Mouse (Mus musculus) mouse embryonic stem cell (cell line): ENCODE data around the gene Mx1.

Source experiments
- in situ Hi-C, 2 experiments: fragments of 300-500 bp; cut with MboI; formaldehyde crosslinking; loops; 1 replicate in 1 of 2; 3 replicates in 1 of 2; pipeline ENCODE4 v1.14.3; 2019 to 2020; ENCODE audit warnings: low sequenced_read_pairs in 2 of 2, low pct_unique_long_range_greater_than_20kb in 1 of 2, mixed read lengths in 1 of 2; ENCODE audit not compliant: unreplicated experiment in 1 of 2

The Mx1 gene

DNA sequence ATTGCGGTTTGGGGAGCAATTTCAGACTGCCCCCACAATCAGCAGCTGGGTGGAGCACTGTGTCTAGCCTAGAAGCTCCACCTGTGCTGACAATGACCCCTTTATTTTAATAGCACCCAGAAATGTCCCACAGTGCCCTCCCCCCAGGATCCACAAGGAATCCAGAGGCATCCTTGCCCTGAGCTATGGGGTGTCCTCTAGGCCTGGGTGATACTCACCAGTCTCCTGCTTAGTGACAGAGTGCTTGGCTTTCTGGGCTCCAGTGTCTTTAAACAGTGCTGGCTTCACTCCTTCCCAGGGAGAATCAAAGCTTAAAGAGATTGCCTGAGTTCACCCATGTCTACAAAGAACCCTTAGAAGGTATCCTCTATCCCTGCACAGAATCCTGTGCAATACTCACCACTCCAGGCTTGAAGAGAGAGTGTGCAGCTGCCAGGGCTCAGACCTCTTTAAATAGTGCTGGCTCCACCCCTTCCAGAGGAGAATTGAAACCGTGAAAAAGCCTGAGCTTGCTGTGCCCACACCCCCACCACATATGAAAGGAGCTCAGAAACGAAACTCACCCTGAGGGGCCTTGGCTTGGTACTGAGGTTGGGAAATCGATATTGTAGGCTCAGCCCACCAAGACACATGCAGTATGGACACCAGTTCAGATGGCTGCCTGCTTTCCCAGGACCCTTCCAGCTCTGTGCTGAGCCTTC is at the start of gene Mx1:
Gene Mx1 (minus strand): TSS at position 427 of the 701 bp plus-strand sequence.
- in situ Hi-C loops: no loop called here

DNA sequence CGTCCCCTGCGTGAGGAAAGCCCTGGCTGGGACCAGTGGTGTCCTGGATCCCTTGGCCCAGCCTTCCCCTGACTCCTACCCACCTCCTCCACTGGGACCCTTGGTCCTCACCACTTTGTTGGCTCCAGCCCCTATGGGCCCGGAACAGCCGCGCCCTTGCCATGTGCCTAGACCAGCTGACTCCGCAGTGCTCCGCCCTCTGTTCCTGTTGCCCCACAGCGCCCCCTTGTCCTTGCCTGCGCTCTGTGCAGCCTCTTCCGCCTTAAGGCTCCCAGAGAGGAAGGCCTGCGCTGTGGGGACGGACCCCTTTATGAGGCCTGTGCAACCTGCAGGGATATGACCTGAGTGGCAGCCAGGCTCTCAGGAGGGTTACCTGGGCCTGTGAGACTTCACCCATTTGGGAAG is 49.6 kb upstream of the Mx1 start:
- in situ Hi-C loops: loop anchor here in 1 of 2 experiments (10.0 kb wide), 1 partner anchor 198 kb away; no protein-coding TSS in a partner anchor

DNA sequence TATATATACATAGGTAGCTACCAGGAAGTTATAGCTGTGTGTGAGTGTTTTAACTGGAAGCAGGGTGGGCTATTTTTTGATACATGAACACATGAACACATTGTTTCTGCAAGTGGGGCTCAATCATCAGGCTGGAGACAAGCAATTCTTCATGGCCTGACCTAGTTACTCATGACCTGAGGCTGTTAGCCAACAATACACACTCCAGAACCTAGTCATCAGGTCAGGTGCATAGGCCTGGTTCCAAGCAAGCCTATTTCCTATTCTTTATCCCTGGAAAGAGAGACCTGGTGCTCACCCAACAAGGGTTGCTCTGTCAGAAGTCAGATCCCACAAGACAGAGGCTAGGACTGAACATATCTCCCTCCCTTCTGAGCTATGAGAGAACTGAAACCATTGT is 48.8 kb upstream of the Mx1 start:
- in situ Hi-C loops: loop anchor here in 1 of 2 experiments (10.0 kb wide), 1 partner anchor 197 kb away; no protein-coding TSS in a partner anchor

DNA sequence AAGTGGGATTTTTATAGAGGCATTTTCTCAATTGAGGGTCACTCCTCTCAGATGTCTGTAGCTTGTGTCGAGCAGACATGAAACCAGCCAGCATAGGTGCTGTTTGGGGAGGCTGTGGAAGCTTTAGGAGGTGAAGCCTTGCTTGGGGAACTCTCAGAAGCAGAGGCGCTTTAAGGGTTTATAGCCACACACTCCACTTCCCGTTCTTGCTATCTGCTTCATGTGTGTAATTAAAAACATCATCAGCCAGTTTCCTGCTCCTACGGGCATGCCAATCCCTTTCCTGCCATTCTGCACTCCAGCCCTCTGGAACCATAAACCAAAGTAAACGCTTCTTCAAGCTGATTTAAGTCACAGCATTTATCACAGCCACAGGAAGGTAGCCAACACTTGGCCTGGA is 48.1 kb upstream of the Mx1 start:
- in situ Hi-C loops: loop anchor here in 1 of 2 experiments (10.0 kb wide), 1 partner anchor 196 kb away; no protein-coding TSS in a partner anchor

DNA sequence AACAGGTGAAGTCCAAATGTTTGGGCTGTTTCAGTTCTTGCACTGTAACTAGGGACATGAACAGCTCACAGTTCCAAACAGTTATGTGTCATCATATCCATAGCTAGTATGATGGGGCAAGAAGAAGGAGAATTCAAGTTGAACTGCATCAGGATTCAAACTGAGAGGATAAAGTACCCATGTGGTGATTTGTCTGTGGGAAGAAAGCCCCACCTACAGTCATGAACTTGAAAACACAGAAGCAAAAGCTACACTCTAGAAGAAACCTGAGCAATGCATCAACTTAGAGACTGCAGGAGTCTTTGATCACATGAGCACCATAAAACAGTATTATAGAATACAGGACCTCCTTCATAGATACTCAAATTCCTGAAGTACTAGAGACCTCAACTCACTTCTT is 45.1 kb upstream of the Mx1 start:
- in situ Hi-C loops: no loop called here

DNA sequence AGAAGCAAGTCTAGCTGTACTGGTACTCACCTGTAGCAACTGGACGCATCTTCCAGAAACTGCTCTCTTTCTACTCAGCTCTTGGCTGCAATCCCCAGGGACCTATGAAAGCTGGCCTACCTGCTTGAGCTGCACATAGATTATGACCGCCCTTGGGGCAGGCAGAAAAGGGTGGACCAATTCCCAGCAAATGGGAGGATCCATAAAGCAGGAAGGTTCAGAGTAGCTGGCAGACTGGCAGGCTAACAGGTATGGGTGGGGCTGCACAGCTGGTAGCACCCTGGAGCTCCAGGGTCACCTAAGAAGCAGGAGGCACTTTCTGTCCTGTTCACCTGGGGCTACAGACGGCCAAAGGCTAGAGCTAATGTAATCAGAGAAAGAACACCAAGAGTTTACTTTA is 42.1 kb upstream of the Mx1 start:
- in situ Hi-C loops: no loop called here

DNA sequence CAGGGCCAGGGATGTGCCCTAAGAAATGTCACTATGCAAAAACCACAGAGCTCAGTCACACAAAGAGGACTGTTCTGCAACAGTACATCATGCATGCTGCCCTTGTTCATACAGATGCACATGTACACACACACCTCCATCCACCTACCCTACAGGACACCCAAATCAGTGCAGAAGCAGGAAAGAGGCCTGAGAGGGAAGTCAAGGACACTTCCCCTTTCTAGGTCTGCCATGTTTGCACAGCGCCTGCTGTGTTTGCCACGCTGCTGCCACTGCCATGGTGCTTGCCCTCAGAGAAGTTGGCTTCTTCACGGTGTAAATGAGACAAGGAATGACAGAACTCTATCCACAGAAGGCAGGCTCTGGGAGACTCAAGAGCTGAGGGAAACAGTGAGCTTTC is 41.1 kb upstream of the Mx1 start:
- in situ Hi-C loops: no loop called here

DNA sequence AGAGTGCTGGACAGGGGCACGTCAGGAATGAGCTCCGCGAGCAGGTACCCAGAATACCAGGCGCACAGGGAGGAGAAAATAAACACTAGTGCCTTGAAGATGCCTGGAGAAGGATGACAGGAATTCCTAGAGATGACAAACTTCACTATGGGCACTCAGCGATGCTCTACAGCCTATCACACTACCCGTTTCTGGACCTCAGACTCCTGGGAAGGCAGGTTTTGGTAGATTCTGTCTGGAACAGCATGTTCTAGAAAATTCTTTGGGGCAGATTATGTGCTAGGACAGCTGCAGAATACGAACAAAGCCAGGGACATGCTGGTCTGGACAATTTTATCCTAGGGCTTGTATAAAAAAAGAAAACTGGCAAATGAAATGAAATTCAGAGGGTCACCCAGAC is 38.2 kb upstream of the Mx1 start:
- in situ Hi-C loops: no loop called here

DNA sequence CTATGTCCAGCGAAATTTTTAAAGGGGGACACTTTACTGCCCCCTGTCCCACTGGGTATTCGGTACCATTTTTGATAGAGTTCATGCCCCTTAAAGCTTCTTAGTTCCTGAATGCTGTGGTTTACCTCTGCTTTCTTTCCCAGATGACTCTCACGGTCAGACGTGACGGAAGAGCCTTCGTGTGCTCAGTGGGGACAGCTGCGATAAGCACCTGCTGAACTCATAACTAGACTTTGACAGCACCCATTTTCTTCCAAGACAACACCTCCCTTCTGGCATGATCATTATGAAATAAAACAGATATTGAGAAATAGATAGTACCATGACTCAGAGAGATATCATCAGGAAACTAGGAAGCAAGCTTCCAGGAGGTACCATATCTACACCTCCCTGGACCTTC is 36.7 kb upstream of the Mx1 start:
- in situ Hi-C loops: no loop called here

DNA sequence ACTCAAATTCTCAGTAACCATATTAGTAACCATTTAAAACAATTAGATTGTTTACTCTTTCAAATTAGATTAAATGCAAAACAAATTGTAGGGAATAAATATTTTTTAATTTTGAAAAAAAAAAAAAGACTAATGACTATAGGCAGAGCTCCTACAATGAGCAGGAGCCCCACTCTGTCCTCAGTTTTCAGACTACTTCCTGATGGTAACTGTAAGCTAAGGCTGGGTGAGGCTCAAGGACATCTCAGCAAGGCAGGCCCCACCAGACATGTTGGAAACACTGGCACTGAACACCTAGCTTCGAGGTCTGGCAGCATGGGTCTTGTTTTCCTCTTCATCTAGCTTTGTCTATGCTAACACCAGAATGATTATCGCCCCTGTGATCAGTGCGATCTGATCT is 35.4 kb upstream of the Mx1 start:
- in situ Hi-C loops: no loop called here

DNA sequence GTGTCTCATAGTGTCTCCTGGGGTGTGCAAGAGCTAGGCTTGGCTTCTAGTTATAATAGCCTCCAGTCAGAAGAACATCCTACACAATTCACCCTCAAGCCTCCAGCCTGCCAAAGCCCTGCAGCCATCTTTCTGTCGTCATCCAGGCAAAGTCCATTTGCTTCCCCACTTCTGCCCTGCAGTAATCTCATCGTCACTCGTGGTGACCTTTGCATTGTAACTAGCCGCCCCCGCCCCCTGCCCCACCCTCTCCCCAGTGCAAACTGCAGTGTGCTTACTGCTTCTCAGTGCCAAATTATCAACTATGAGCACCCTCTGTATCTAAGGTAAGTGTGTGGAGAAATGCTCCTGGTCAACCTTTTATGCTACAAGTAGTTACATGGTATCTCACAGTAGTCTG is 35.0 kb upstream of the Mx1 start:
- in situ Hi-C loops: no loop called here

DNA sequence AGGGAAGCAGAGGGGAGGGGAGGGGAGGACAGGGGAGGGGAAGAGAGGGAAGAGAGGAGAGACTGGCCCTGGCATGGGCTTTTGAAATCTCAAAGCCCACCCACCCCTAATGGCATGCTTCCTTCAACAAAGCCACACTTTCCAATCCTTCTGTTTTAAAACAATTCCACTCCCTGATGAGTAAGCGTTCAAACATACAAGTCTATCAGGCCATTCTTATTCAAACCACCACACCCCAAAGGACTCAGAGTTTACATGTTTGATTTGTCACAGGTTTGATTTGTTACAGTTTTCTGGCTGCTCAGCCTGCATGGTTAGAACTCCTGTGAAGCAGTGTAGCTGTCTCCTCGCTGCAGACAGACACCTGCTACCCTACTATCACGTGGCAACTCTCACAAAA is 33.3 kb upstream of the Mx1 start:
- in situ Hi-C loops: no loop called here

DNA sequence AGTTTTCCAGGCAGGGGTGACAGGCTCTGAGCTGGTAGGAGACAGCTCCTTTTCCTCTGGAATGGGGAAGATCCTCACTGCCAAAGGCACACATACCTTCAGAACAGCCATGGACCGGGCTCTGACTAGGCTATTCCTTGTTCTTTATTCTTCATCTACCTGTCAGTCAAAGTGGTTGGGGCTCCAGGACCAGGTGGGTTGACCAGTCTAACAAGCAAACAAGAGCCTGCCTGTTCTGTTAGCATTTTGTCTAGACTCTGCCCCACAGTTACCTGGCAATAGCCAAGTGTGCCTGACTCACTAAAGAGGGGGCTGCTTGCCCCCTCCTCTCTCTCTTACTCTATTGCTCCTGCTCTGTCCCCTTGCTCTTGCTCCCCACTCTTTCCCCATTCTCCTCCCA is 29.7 kb upstream of the Mx1 start:
- in situ Hi-C loops: no loop called here

DNA sequence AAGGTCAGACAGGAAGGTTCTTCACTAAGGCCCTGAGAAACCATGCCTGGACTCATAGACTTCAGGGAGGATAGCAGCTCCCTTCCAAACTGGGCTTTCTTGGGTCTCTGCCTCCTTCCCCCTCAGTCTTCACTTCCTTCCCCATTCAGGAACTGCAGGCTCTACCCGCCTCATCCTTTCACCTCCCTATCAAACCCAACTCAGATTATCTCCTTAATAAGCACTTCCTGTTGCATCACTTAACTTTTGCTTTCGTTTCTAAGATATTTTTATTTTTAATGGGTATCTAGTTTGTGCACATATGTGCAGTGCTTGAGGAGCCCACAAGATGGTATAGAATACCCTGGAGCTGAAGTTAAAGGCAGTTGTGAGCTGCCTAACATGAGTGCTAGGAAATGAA is 15.9 kb upstream of the Mx1 start:
- in situ Hi-C loops: no loop called here

DNA sequence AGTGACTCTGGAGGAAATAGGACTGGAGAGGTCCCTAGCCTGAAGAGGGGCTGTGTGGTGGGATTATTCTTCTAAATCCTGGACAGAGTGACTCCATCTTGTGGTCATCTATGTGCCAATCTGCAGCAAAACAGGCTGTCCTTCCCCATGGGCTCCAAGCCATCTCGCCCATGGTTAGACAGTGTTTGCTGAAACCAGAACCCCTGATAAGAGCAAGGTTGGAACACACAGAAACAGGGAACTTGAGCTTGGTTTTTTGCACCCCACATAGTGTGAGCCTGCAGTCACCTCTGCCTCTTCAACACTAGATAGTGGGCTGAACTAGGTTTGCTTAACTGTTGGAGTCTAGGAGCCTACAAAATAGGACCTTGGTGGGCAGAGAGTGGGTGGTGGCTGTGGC is 13.8 kb upstream of the Mx1 start:
- in situ Hi-C loops: no loop called here

DNA sequence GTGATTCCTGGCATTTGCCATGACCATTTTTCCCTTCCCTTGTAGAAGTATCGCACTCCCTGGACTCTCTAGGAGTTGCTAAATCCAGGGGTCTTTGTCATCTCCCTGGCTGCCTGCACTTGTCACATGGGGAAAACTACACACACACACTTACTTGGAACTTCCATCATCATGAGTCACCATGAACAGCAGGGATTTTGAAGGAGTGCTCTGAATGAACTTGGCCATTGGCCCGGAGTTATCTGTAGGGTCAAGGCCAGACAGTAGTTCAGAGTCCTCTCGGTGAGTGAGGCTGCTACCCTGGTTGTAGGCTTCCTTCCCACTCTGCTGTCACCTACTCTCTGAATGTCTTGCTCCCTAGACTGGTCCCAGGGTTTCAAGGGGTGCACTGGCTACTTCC is 12.9 kb upstream of the Mx1 start:
- in situ Hi-C loops: no loop called here

DNA sequence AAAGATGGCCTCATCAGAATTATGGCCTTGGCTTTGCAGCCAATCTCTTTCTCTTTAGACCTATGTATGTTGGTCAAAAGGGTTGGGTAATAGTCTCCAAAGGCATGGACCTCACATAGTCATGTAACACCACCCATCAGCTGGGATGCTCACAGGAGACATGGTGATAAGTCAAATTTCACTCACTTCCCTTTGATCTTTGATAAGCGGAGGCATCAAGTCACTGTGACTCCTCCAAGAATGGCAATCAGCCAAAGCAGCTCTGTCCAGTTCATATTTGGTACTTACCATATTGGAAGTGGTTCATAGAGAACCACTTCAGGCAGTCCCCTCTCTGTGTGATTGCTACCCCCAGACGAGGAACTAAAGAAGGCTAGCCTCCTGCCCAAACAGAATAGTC is 12.0 kb upstream of the Mx1 start:
- in situ Hi-C loops: no loop called here

DNA sequence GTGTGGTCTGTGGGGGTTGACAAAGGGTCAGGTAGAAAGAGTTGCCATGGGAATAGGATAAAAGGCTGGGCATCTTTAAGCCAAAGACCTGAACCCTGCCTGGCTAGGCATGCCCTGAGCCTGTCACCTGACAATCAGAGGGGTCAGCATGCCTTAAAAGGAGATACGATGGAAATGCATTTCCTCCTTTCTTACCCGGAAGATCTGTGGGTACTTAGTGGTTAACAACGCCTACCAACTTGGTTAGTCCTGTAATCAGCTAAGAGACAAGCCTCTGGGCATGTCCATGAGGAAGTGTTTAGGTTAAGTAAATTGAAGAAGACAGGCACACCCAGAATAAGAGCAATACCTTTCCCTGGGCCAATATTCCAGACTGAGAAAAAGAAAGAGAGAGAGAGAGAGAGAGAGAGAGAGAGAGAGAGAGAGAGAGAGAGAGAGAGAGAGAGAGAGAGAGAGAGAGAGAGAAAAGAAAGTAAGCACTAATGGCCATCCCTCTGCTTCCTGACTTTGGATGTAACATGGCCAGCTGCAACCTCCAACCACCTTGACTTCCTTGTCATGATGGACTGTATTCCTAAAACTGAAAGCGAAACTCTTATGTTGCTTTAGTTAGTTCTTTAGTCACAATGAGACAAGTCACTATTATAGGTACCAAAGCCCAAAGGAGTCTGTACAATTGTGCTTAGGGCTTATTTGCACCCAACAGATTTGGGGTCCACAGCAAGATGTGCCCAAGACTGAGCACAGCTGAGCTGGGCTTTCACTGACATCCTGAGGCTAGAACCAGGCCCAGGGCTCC is 5.5 kb upstream of the Mx1 start:
- in situ Hi-C loops: no loop called here

DNA sequence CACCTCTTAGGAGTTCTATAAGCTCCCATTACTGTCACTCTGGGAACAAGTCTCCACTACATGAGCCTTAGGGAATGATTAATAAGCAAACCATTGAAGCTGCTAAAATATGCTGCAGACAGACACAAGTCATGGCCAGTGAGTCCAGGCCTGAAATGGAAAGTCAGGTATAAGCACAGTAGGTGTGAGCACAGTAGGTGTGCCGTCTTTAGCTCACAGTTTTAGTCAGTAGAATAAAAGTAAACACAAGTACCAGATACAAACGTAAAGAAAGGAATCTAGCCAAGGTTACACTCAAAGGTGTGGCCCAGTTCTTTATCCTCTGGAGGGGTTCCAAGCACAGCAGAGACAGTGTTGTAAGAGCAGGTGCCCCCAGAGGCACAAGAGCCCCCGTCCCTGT is 4.8 kb upstream of the Mx1 start:
- in situ Hi-C loops: no loop called here
